Mouse (Mus musculus) layer of hippocampus, adult 18-20 months (tissue): Measurements from ENCODE around the gene 4933428G20Rik. TPM values are rescaled to one million over a fixed set of nuclear protein-coding genes. Genes with fewer than 3 reads are reported as not detected.
A peak's percentile ranks its signal among the peaks of the same experiment; 100 is the strongest.

ENCODE experiments used
- DNase-seq, 2 experiments: peaks; one replicate each; pipeline ENCODE4 v3.0.0; 2022; ENCODE audit warnings: low spot score in 2 of 2
- total RNA-seq, 2 experiments: library from RNA; stranded (reverse); gene quantifications; 2 replicates each; pipeline ENCODE4 v1.2.3; 2021

Gene 4933428G20Rik
- total RNA-seq, 2 experiments from 2014 or later, result not detected

GRCm38 (mm10) chr11:97508198-97508597 lies 8.1 kb upstream of the 4933428G20Rik start:
- DNase-seq, result no peak

- no peak for DNase-seq
Measured at GRCm38 (mm10) chr11:97506331-97506730, 6.2 kb upstream of the 4933428G20Rik start.

- no peak for DNase-seq
Measured at GRCm38 (mm10) chr11:97505784-97506183, 5.6 kb upstream of the 4933428G20Rik start.

GRCm38 (mm10) chr11:97502846-97503245 lies 2.7 kb upstream of the 4933428G20Rik start:
- DNase-seq, result no peak

GRCm38 (mm10) chr11:97502383-97502782 lies 2.2 kb upstream of the 4933428G20Rik start:
- peak in 1 of 2 experiments; percentile 43 for DNase-seq

GRCm38 (mm10) chr11:97500720-97501448 lies 744 bp upstream of the 4933428G20Rik start:
- DNase-seq, result no peak

- DNase-seq, result no peak
Measured at GRCm38 (mm10) chr11:97497543-97497942, 2.6 kb downstream of the 4933428G20Rik start.

GRCm38 (mm10) chr11:97492836-97493235 lies 7.3 kb downstream of the 4933428G20Rik start:
- no peak for DNase-seq

GRCm38 (mm10) chr11:97491640-97492039 lies 8.5 kb downstream of the 4933428G20Rik start:
- no peak for DNase-seq

- DNase-seq, result peak in 1 of 2 experiments; percentile 80
Measured at GRCm38 (mm10) chr11:97489589-97490324, 10.4 kb downstream of the 4933428G20Rik start.

GRCm38 (mm10) chr11:97487656-97488055 lies 12.5 kb downstream of the 4933428G20Rik start:
- no peak for DNase-seq

- no peak for DNase-seq
Measured at GRCm38 (mm10) chr11:97485661-97486060, 14.5 kb downstream of the 4933428G20Rik start.

- DNase-seq, result no peak
Measured at GRCm38 (mm10) chr11:97479824-97480223, 20.3 kb downstream of the 4933428G20Rik start.

GRCm38 (mm10) chr11:97479085-97479484 lies 21.1 kb downstream of the 4933428G20Rik start:
- DNase-seq, result no peak

GRCm38 (mm10) chr11:97478345-97478744 lies 21.8 kb downstream of the 4933428G20Rik start:
- no peak for DNase-seq

GRCm38 (mm10) chr11:97477431-97477830 lies 22.7 kb downstream of the 4933428G20Rik start:
- DNase-seq, result no peak

- DNase-seq, result peak in 1 of 2 experiments; percentile 84
Measured at GRCm38 (mm10) chr11:97476334-97477095, 23.6 kb downstream of the 4933428G20Rik start.

- no peak for DNase-seq
Measured at GRCm38 (mm10) chr11:97471276-97471675, 28.9 kb downstream of the 4933428G20Rik start.

- no peak for DNase-seq
Measured at GRCm38 (mm10) chr11:97469828-97470227, 30.3 kb downstream of the 4933428G20Rik start.

GRCm38 (mm10) chr11:97468639-97469287 lies 31.4 kb downstream of the 4933428G20Rik start:
- peak; percentile 51 to 89 for DNase-seq
